Mouse (Mus musculus): ENCODE results near the gene Rab11fip3.

GRCm38 (mm10) chr17:25958771-25959494, 110.4 kb downstream of the Rab11fip3 start:
- TF ChIP-seq EP300 (optimal IDR thresholded peaks at IDR 0.05), result no peak
- no peak for TF ChIP-seq CTCF (IDR thresholded peaks at IDR 0.05; ENCODE audit: low read depth)
